Mouse (Mus musculus): Measurements from ENCODE around the gene Disp1.

DNA sequence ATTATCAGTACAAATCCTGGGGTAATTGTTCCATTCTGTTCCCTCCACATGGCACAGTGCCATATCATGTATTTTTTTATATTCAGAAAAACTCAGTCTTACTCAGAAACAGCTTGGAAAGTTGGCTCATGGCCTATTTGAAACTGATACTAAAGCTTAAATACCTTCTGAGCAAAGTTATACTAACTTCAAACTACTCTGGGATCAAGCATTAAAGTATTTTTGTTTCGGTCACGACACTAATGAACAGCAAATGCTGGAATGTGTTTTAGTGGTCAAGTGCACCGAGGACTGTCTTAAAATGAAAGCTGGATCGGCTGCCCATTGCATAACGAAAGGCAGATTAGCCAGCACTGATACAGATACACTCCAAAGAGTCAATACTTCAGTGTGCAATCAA is 27.2 kb downstream of the Disp1 start:
- TF ChIP-seq EP300 (IDR thresholded peaks at IDR 0.05) (no peak), CTCF (IDR thresholded peaks at IDR 0.05) (no peak)

Measured in lung, postnatal 0 days (tissue).